Mouse (Mus musculus): ENCODE measurements around the gene Rufy1. TPM values are rescaled to one million over a fixed set of nuclear protein-coding genes. Genes with fewer than 3 reads are reported as not detected.

Rufy1 gene
- polyA plus RNA-seq, 1 experiment from 2014 or later, result 29.0 TPM

DNA sequence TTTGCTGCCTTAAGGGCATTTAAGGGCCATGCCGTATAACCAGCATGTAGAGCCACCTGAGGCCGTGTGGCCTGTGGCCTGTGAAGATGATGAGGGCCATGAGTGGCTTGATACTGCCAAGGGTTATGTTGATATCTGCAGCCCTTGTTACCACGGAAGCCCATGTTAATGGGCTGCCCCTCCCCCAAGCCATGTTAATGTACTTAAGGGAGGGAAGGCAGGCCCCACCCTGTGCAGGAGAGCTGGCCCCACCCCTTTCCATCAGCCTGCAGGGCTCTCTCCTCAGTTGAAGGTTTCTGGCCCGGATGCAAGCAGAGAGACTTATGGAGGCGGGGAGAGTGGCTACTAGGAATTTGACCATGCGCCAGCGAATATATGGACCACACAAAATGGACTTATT lies 30.6 kb upstream of the Rufy1 start:
- Histone ChIP-seq H3K4me2 (ENCODE audit: low read length) (no peak overlapping the region), H3K27me3 (ENCODE audit: insufficient read depth, low read length) (no peaks in the 10 kb centered on the region), H3K27ac (no peak overlapping the region), H3K4me3 (replicated peaks; ENCODE audit: low read depth, low read length) (no peak overlapping the region), H3K9ac (ENCODE audit: low read depth, low read length) (no peak overlapping the region), H3K36me3 (ENCODE audit: insufficient read depth, low read length) (no peaks in the 10 kb centered on the region), H3K4me1 (replicated peaks; ENCODE audit: insufficient read depth, low read length) (no peaks in the 10 kb centered on the region; the same call in 1 of the 2 replicates), H3K9me3 (replicated peaks; ENCODE audit: low read length) (no peaks in the 10 kb centered on the region)
- WGBS, result 73% methylated on average over 7 of the region's 7 CpGs
- ATAC-seq (replicated peaks; ENCODE audit: low FRiP score, low read depth), result no peak
- TF ChIP-seq CTCF (IDR thresholded peaks at IDR 0.05; ENCODE audit: low read depth), result no peak
- peak; percentile 38 for DNase-seq (ENCODE audit: low spot score)

DNA sequence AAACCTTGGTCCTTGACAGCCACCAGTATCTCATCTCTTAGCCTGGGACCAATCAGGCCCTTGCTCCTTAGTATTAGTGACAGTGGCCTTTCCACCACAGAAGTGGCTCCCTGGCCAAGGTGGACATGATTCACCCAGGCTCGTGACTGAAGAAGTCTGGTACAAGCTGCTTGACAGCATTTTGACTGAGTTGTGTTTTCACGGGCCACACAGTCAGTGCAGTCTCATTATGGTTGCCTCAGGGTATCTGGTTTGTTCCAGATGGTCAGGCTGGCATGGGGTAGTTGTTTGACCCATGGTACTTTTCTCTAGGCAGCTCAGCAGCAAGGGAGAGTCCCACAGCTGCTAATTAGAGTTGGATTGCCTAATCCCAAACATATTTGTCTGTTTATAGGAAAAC lies 28.3 kb upstream of the Rufy1 start:
- 59% methylated on average over 2 of the region's 2 CpGs for WGBS
- TF ChIP-seq CTCF (IDR thresholded peaks at IDR 0.05; ENCODE audit: low read depth), result no peak
- Histone ChIP-seq H3K9me3 (replicated peaks; ENCODE audit: low read length) (no peaks in the 10 kb centered on the region), H3K4me3 (replicated peaks; ENCODE audit: low read depth, low read length) (no peak overlapping the region), H3K4me2 (ENCODE audit: low read length) (no peak overlapping the region), H3K4me1 (replicated peaks; ENCODE audit: insufficient read depth, low read length) (no peaks in the 10 kb centered on the region; the same call in 1 of the 2 replicates), H3K27ac (no peak overlapping the region), H3K27me3 (ENCODE audit: insufficient read depth, low read length) (no peaks in the 10 kb centered on the region), H3K36me3 (ENCODE audit: insufficient read depth, low read length) (no peaks in the 10 kb centered on the region), H3K9ac (ENCODE audit: low read depth, low read length) (no peak overlapping the region)
- DNase-seq (ENCODE audit: low spot score) (no peak), ATAC-seq (replicated peaks; ENCODE audit: low FRiP score, low read depth) (no peak)

DNA sequence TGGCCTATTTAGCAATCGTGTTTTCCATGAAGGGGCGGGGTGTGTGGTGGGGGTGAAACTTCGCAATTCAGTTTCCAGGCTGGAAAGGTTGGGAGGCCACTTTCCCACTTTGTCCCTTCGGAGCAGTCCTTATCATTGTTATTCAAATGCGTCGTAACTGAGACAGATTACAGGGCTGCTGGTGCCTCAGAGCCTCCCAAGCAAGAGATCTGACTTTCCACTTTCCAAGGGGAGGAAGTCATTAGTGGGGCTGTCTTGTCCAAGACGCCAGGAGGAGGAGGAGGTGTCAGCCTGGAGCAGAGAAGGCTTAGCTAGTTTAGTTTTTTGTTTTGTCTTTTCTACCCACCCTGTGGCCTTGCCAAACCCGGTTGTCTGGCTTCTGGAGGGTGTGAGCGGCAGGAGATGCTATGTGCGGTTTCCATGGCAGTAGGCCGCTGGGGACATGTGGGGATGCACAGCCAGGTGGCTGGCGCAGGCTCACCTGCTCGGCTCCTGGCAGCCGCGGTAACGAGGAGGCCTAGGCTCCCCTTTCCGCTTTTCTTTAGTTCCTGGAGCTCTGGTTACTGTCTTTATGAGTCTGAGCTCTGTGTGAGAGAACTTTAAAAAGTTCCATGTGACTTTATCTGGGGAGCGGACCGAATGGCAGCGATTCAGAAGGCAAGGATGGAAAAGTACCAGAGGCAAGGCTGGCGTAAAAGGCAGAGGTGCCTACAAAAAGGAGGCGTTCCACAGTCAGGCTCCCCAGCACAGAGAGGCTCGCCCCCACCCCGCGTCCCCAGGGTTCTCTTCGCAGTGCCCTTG lies 26.4 kb upstream of the Rufy1 start:
- Histone ChIP-seq H3K9ac (ENCODE audit: low read depth, low read length) (no peak overlapping the region), H3K36me3 (ENCODE audit: insufficient read depth, low read length) (no peaks in the 10 kb centered on the region), H3K4me1 (replicated peaks; ENCODE audit: insufficient read depth, low read length) (no peaks in the 10 kb centered on the region; the same call in 1 of the 2 replicates), H3K27me3 (ENCODE audit: insufficient read depth, low read length) (no peaks in the 10 kb centered on the region), H3K9me3 (replicated peaks; ENCODE audit: low read length) (no peaks in the 10 kb centered on the region), H3K4me3 (replicated peaks; ENCODE audit: low read depth, low read length) (no peak overlapping the region), H3K4me2 (ENCODE audit: low read length) (peak overlapping the region; percentile 35), H3K27ac (no peak overlapping the region)
- TF ChIP-seq CTCF (IDR thresholded peaks at IDR 0.05; ENCODE audit: low read depth), result no peak
- 9% methylated on average over 26 of the region's 26 CpGs for WGBS
- DNase-seq (ENCODE audit: low spot score) (peak; percentile 31), ATAC-seq (replicated peaks; ENCODE audit: low FRiP score, low read depth) (no peak; the same call in 1 of the 2 replicates)

DNA sequence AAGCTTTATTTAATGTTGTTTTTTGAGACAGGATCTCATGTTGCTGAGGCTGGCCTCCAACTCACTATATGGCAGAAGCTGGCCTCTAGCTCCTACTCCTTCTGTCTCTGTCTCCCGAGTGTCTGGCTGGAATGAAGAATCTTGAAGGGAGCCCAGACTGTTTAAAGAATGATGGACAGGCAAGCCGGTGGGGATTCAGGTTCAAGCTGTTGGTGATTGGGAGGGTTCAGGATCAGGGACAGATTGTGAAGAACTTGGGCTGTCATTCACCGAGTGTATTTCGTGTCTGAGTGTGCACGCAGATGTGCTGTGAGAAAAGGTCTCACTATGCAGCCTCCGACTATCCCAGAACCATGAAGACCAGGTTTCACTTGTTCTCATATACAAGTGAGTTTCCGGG lies 25.5 kb upstream of the Rufy1 start:
- ATAC-seq (replicated peaks; ENCODE audit: low FRiP score, low read depth) (no peak), DNase-seq (ENCODE audit: low spot score) (no peak)
- Histone ChIP-seq H3K27me3 (ENCODE audit: insufficient read depth, low read length) (no peaks in the 10 kb centered on the region), H3K4me1 (replicated peaks; ENCODE audit: insufficient read depth, low read length) (no peaks in the 10 kb centered on the region; the same call in 1 of the 2 replicates), H3K27ac (no peak overlapping the region), H3K9ac (ENCODE audit: low read depth, low read length) (no peak overlapping the region), H3K9me3 (replicated peaks; ENCODE audit: low read length) (no peaks in the 10 kb centered on the region), H3K36me3 (ENCODE audit: insufficient read depth, low read length) (no peaks in the 10 kb centered on the region), H3K4me2 (ENCODE audit: low read length) (no peak overlapping the region), H3K4me3 (replicated peaks; ENCODE audit: low read depth, low read length) (no peak overlapping the region)
- TF ChIP-seq CTCF (IDR thresholded peaks at IDR 0.05; ENCODE audit: low read depth), result no peak
- 59% methylated on average over 7 of the region's 7 CpGs for WGBS

DNA sequence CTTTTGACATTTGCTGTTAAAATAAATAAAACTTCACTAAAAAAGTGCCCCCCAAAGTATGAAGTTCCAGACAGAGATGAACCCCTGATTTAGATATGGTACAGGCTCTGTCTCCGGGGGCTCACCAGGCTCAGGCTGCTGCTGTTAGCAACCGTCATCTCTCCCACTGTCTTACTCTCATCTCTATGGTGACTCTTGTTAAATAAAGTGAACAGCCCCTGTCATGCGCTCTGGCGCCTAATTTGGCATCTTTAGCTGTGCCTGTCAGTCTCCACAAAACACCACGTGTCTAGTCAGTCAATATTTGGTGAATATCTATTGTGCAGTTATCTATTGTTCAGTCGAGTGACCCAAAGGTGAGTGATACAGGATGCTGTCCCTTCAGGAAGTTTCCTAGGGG lies 24.0 kb upstream of the Rufy1 start:
- no peak for TF ChIP-seq CTCF (IDR thresholded peaks at IDR 0.05; ENCODE audit: low read depth)
- Histone ChIP-seq H3K9me3 (replicated peaks; ENCODE audit: low read length) (no peaks in the 10 kb centered on the region), H3K36me3 (ENCODE audit: insufficient read depth, low read length) (no peaks in the 10 kb centered on the region), H3K4me1 (replicated peaks; ENCODE audit: insufficient read depth, low read length) (no peaks in the 10 kb centered on the region; the same call in 1 of the 2 replicates), H3K9ac (ENCODE audit: low read depth, low read length) (no peak overlapping the region), H3K27ac (no peak overlapping the region), H3K4me2 (ENCODE audit: low read length) (no peak overlapping the region), H3K4me3 (replicated peaks; ENCODE audit: low read depth, low read length) (no peak overlapping the region), H3K27me3 (ENCODE audit: insufficient read depth, low read length) (no peaks in the 10 kb centered on the region)
- DNase-seq (ENCODE audit: low spot score) (no peak), ATAC-seq (replicated peaks; ENCODE audit: low FRiP score, low read depth) (no peak)
- 78% methylated on average over 6 of the region's 6 CpGs for WGBS

- H3K36me3 ChIP-seq (ENCODE audit: insufficient read depth, low read length), result no peaks in the 10 kb centered on the region
- no peaks in the 10 kb centered on the region for H3K9me3 ChIP-seq (replicated peaks; ENCODE audit: low read length)
- H3K9ac ChIP-seq (ENCODE audit: low read depth, low read length), result no peak overlapping the region
- TF ChIP-seq CTCF (IDR thresholded peaks at IDR 0.05; ENCODE audit: low read depth), result no peak
- H3K27me3 ChIP-seq (ENCODE audit: insufficient read depth, low read length), result no peaks in the 10 kb centered on the region
- WGBS, result 81% methylated on average over 9 of the region's 9 CpGs
- H3K4me1 ChIP-seq (replicated peaks; ENCODE audit: insufficient read depth, low read length), result no peaks in the 10 kb centered on the region
- DNase-seq (ENCODE audit: low spot score) (no peak), ATAC-seq (replicated peaks; ENCODE audit: low FRiP score, low read depth) (no peak)
- no peak overlapping the region for H3K4me3 ChIP-seq (replicated peaks; ENCODE audit: low read depth, low read length)
- H3K27ac ChIP-seq, result no peak overlapping the region
- H3K4me2 ChIP-seq (ENCODE audit: low read length), result no peak overlapping the region
Measured at GRCm38 (mm10) chr11:50450236-50450635, 19.3 kb upstream of the Rufy1 start.
